Mouse (Mus musculus) liver, embryonic 14.5 days (tissue): ENCODE data around the gene Gm42674.

Experiments used
- CTCF ChIP-seq: IDR thresholded peaks from 2 replicates; pipeline ENCODE4 v1.5.1; 2016; ENCODE audit warnings: antibody characterized with exemption, low read depth, control low read depth
- EP300 ChIP-seq: IDR thresholded peaks from 2 replicates; pipeline ENCODE4 v1.6.1; 2016; ENCODE audit warnings: antibody characterized with exemption, low read depth

DNA sequence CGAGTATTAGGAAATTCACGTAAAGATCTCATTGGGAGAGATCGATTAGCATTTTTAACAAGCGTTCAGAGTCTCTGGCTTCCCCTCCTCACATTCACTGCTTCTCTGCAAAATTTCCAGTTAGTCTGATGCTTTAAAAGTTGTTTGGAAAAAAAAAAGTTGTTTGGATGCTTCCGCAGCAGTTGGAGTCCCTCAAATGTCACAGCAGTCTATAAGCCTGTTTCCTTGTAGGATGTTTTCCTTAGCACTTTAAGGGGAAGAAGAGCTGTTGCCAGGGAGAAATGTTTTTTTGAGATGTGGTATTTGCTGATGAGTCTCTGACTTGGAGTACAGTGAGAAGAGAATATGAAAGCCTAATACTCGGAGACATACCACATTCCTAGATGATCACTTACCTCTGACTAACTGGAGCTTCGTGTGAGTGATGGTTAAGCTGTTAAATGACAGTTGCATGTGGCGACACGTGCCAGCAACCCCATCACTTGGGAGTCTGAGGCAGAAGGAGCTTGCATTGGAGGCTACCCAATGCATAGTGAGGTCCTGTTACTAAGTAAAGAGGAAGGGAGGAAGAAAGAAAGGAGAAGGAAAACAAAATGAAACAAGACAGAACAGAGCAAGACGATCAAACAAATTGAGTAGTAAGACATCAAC, 25.2 kb upstream of the Gm42674 start:
- TF ChIP-seq EP300 (no peak), CTCF (no peak)
